Mouse (Mus musculus) frontal cortex, adult (tissue): Measurements from ENCODE around the gene Hoxb6.
A peak's percentile ranks its signal among the peaks of the same experiment; 100 is the strongest.

Source experiments
- ATAC-seq: cut with Nextera tagmentation; 2 replicates; pipeline ENCODE4 v1.9.2; 2017; ENCODE audit warnings: mild to moderate bottlenecking, moderate library complexity, mixed read lengths; ENCODE audit not compliant: low TSS enrichment

Gene Hoxb6

GRCm38 (mm10) chr11:96269869-96270268 lies 22.4 kb upstream of the Hoxb6 start:
- no peak for ATAC-seq

- no peak for ATAC-seq
Observed at GRCm38 (mm10) chr11:96270996-96271540, 21.2 kb upstream of the Hoxb6 start, which contains the start of gene Hoxb9. Gene Hoxb9, plus strand, starts transcription at chr11:96271457.

- ATAC-seq, result no peak
Observed at GRCm38 (mm10) chr11:96271541-96272011, 20.7 kb upstream of the Hoxb6 start.

GRCm38 (mm10) chr11:96272024-96272921 lies 20.0 kb upstream of the Hoxb6 start:
- ATAC-seq, result no peak

GRCm38 (mm10) chr11:96274428-96274827 lies 17.8 kb upstream of the Hoxb6 start:
- ATAC-seq, result no peak

- no peak for ATAC-seq
Observed at GRCm38 (mm10) chr11:96275896-96276295, 16.4 kb upstream of the Hoxb6 start.

GRCm38 (mm10) chr11:96277151-96278044 lies 14.9 kb upstream of the Hoxb6 start:
- ATAC-seq, result no peak

GRCm38 (mm10) chr11:96278324-96278723 lies 14.0 kb upstream of the Hoxb6 start:
- ATAC-seq, result no peak

- ATAC-seq, result peak; percentile 74; the same call in 1 of the 2 replicates
Observed at GRCm38 (mm10) chr11:96278773-96279172, 13.5 kb upstream of the Hoxb6 start.

GRCm38 (mm10) chr11:96279421-96280233 lies 12.6 kb upstream of the Hoxb6 start:
- no peak for ATAC-seq

- no peak for ATAC-seq
Observed at GRCm38 (mm10) chr11:96280399-96281378, 11.6 kb upstream of the Hoxb6 start.

GRCm38 (mm10) chr11:96281396-96281795 lies 10.9 kb upstream of the Hoxb6 start:
- ATAC-seq, result no peak

- no peak for ATAC-seq
Observed at GRCm38 (mm10) chr11:96281855-96282570, 10.3 kb upstream of the Hoxb6 start, which contains the start of gene Hoxb8. Gene Hoxb8, plus strand, starts transcription at chr11:96281905.

- no peak for ATAC-seq
Observed at GRCm38 (mm10) chr11:96282795-96283430, 9.4 kb upstream of the Hoxb6 start.

GRCm38 (mm10) chr11:96284041-96284749 lies 8.1 kb upstream of the Hoxb6 start:
- ATAC-seq, result no peak

- ATAC-seq, result no peak
Observed at GRCm38 (mm10) chr11:96284774-96285734, 7.2 kb upstream of the Hoxb6 start.
